Mouse (Mus musculus): ENCODE data around the gene Tas2r114. TPM values are rescaled to one million over a fixed set of nuclear protein-coding genes. Genes with fewer than 3 reads are reported as not detected.

The Tas2r114 gene
- not detected in 2 replicates for polyA plus RNA-seq (2016; fragmentation: Nextera tagmentation; extraction: Ambion mirVana)

DNA sequence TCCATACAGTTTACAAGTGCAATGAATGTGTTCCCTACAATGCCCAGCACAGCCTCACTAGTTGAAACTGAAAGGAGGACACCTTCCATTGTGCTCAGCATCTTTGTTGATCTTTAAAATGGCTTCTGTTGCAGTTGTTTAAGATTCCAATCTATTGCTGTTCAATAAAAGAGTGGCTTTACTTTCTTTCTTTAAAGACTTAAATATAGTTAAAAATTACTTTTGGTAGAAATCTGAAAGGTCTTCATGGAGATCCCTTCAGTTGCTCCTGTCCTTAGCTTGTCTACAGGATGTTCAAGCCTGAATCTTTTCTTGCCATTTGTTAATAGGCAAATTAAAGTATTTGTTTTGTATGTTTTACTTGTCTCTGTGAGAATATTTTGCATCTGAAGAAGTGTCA is at the start of gene Tas2r114:
Tas2r114 (minus strand) TSS at position 101 of the 400 bp plus-strand sequence.
- Histone ChIP-seq H3K27ac (no peak within 1 kb of the TSS), H3K9me3 (peaks cover 4% of the 10 kb centered on the region; the same call in 1 of the 2 replicates), H3K27me3 (ENCODE audit: insufficient read depth, poor library complexity, severe bottlenecking) (no peaks in the 10 kb centered on the region), H3K4me1 (no peaks in the 10 kb centered on the region), H3K4me3 (no peak within 1 kb of the TSS), H3K36me3 (no peaks in the 10 kb centered on the region)
- DNase-seq (ENCODE audit: low spot score) = no peak

GRCm38 (mm10) chr6:131712803-131713202 is 22.9 kb upstream of the Tas2r114 start:
- no peak for DNase-seq (ENCODE audit: low spot score)
- H3K36me3 ChIP-seq = no peaks in the 10 kb centered on the region
- peaks cover 3% of the 10 kb centered on the region; the same call in 1 of the 2 replicates for H3K9me3 ChIP-seq
- no peaks in the 10 kb centered on the region for H3K4me1 ChIP-seq
- WGBS = 43% methylated on average over 7 of the region's 7 CpGs
- H3K4me3 ChIP-seq = no peak overlapping the region
- no peak overlapping the region for H3K27ac ChIP-seq
- no peaks in the 10 kb centered on the region for H3K27me3 ChIP-seq (ENCODE audit: insufficient read depth, poor library complexity, severe bottlenecking)

DNA sequence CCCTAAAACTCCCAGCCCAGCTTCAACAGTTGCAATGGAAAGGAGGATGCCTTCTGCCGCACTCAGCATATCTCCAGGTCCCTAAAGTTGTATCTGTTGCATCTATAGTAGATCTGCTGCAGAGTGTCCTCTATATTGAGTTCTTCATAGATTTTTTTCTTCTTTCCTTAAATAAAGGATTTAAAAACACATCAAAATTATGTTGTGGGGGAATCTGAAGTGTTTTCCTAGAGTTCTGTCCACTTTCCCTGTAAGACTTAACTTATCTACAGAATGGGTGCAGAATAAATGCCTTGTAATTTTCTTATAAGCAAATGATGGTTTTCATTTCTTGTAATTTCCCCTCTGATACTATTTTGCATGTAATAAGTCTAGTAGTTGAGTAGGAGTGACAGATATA is 2.5 kb downstream of the Tas2r114 start, which contains the start of gene Tas2r105:
Tas2r105 (minus strand) TSS at position 101 of the 400 bp plus-strand sequence.
- no peaks in the 10 kb centered on the region for H3K36me3 ChIP-seq
- no peak within 1 kb of the TSS for H3K27ac ChIP-seq
- H3K9me3 ChIP-seq = peaks cover 4% of the 10 kb centered on the region; the same call in 1 of the 2 replicates
- H3K4me1 ChIP-seq = no peaks in the 10 kb centered on the region
- WGBS = 72% methylated on average over 1 of the region's 1 CpGs
- DNase-seq (ENCODE audit: low spot score) = no peak
- H3K4me3 ChIP-seq = no peak within 1 kb of the TSS
- no peaks in the 10 kb centered on the region for H3K27me3 ChIP-seq (ENCODE audit: insufficient read depth, poor library complexity, severe bottlenecking)

GRCm38 (mm10) chr6:131685644-131686043 is 4.2 kb downstream of the Tas2r114 start, which contains the start of gene Tas2r104:
Gene Tas2r104, minus strand, starts transcription at chr6:131685744.
- H3K27ac ChIP-seq = no peak within 1 kb of the TSS
- H3K4me1 ChIP-seq = no peaks in the 10 kb centered on the region
- H3K4me3 ChIP-seq = no peak within 1 kb of the TSS
- DNase-seq (ENCODE audit: low spot score) = no peak
- no peaks in the 10 kb centered on the region for H3K27me3 ChIP-seq (ENCODE audit: insufficient read depth, poor library complexity, severe bottlenecking)
- H3K9me3 ChIP-seq = no peaks in the 10 kb centered on the region
- 73% methylated on average over 1 of the region's 1 CpGs for WGBS
- no peaks in the 10 kb centered on the region for H3K36me3 ChIP-seq

GRCm38 (mm10) chr6:131678786-131679185 is 11.1 kb downstream of the Tas2r114 start, which contains the start of gene Tas2r106:
Gene Tas2r106, minus strand, starts transcription at chr6:131678886.
- no peaks in the 10 kb centered on the region for H3K36me3 ChIP-seq
- DNase-seq (ENCODE audit: low spot score) = no peak
- no peak within 1 kb of the TSS for H3K27ac ChIP-seq
- H3K27me3 ChIP-seq (ENCODE audit: insufficient read depth, poor library complexity, severe bottlenecking) = no peaks in the 10 kb centered on the region
- no peaks in the 10 kb centered on the region for H3K4me1 ChIP-seq
- H3K9me3 ChIP-seq = no peaks in the 10 kb centered on the region
- H3K4me3 ChIP-seq = no peak within 1 kb of the TSS
- WGBS = 69% methylated on average over 3 of the region's 3 CpGs

DNA sequence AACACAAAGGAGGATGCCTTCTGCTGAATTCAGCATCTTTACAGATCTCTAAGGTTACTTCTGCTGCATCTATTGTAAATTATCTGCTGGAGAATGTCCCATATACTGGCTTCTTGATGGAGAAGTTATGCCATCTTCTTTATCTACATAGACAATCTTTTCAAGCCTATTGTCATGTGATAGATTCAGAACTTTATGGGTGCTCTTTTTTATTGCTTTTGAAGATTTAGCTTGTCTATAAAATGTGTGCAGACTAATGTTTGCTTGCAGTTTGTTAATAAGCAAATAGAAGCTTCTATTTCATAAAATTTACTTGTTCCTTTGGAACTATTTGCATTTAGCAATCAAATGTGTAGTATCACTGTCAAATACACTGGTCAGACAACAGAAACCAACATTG is 29.8 kb downstream of the Tas2r114 start, which contains the start of gene Tas2r107:
Tas2r107 (minus strand) TSS at position 101 of the 400 bp plus-strand sequence.
- Histone ChIP-seq H3K36me3 (no peaks in the 10 kb centered on the region), H3K9me3 (peaks cover 5% of the 10 kb centered on the region; the same call in 1 of the 2 replicates), H3K27ac (no peak within 1 kb of the TSS), H3K4me3 (no peak within 1 kb of the TSS), H3K4me1 (no peaks in the 10 kb centered on the region), H3K27me3 (ENCODE audit: insufficient read depth, poor library complexity, severe bottlenecking) (no peaks in the 10 kb centered on the region)
- no peak for DNase-seq (ENCODE audit: low spot score)

Other genes with a start within 250 kb of the Tas2r114 start
- gene 5430401F13Rik, start 203.7 kb downstream of the Tas2r114 start, polyA plus RNA-seq (2016; fragmentation: Nextera tagmentation; extraction: Ambion mirVana) = not detected in 2 replicates
- gene Gm6619, start 203.7 kb downstream of the Tas2r114 start, polyA plus RNA-seq (2016; fragmentation: Nextera tagmentation; extraction: Ambion mirVana) = not detected in 2 replicates
- gene Tas2r130, start 59.2 kb downstream of the Tas2r114 start, polyA plus RNA-seq (2016; fragmentation: Nextera tagmentation; extraction: Ambion mirVana) = not detected in 2 replicates
- gene Tas2r107, start 29.9 kb downstream of the Tas2r114 start, polyA plus RNA-seq (2016; fragmentation: Nextera tagmentation; extraction: Ambion mirVana) = not detected in 2 replicates
- gene Tas2r106, start 11.2 kb downstream of the Tas2r114 start, polyA plus RNA-seq (2016; fragmentation: Nextera tagmentation; extraction: Ambion mirVana) = not detected in 2 replicates
- gene Tas2r104, start 4.3 kb downstream of the Tas2r114 start, polyA plus RNA-seq (2016; fragmentation: Nextera tagmentation; extraction: Ambion mirVana) = not detected in 2 replicates
- gene Tas2r105, start 2.6 kb downstream of the Tas2r114 start, polyA plus RNA-seq (2016; fragmentation: Nextera tagmentation; extraction: Ambion mirVana) = not detected in 2 replicates

All from heart, embryonic 10.5 days (tissue).